Mouse (Mus musculus) c-Kit-positive CD71-positive TER-119-positive erythroid progenitor cells, embryonic 14.5 days (primary cell): ENCODE data around the gene Apoh.

Source experiments
- DNase-seq: peaks from one replicate; pipeline ENCODE4 v3.0.0-alpha.2; 2013; ENCODE audit warnings: low spot score

Apoh gene

DNA sequence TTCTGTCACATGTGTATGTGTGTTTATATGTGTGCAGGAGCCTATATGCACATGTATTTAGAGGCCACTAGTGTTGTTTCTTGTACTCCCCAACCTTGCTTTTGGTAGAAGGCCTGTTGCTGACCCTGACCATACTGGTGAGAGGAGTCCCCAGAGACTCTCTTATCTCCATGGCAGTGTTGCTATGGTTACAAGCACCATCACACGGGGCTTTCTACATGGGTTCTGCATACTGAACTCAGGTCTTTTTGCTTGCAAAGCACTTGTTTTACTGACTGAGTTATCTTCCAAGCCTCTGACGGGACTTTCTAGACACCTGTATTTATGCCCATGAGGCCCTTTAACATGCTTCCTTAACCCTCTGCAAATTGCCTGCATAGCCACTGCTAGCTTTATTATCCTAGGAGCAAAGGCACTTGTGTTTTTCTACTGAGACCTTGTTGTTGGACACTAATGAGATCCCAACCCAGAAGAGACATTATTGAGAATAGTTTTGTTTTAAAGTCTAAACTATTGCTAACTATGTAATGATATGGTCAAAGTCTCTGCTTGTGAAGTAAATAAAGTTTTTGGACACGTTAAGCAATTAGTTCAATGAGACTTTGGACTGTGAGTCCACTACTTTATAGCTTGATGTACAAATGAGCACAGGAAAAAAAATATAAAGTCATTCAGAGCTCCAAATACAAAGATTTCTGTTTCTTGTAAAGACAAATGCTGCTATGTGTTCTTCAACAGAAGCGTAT lies 41.9 kb downstream of the Apoh start:
- no peak for DNase-seq

DNA sequence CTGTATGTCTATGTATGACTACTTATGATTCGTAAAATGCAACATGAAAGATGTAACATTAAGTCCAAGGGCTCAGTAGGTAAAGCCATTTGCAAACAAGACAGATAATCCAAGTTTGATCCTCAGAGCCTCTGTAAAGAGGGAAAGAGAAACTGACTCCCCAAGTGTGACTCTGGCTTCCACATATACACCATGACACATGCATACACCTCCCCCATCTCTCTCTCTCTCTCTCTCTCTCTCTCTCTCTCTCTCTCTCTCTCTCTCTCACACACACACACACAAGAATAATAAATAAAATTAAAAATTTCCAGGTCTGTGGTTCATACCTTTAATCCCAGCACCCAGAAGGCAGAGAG lies 42.5 kb downstream of the Apoh start:
- no peak for DNase-seq

DNA sequence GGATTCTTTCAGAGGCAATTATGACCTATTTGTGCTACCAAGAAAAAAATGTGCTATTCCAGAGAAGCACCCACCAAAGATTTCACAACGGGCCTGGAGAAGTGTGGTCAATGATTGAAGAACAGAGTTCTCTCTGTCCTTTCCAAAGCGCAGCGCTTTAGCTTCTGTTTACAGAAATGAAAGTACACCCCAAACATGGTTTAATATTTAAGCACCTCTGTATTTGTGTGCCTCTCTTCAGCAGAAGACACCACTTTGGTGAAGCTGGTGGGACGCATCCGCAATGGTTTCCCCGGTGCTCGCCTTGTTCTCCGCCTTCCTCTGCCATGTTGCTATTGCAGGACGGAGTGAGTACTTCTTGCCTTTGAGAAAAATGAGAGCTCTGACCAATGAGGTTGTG lies 51.9 kb downstream of the Apoh start:
- DNase-seq, result no peak

DNA sequence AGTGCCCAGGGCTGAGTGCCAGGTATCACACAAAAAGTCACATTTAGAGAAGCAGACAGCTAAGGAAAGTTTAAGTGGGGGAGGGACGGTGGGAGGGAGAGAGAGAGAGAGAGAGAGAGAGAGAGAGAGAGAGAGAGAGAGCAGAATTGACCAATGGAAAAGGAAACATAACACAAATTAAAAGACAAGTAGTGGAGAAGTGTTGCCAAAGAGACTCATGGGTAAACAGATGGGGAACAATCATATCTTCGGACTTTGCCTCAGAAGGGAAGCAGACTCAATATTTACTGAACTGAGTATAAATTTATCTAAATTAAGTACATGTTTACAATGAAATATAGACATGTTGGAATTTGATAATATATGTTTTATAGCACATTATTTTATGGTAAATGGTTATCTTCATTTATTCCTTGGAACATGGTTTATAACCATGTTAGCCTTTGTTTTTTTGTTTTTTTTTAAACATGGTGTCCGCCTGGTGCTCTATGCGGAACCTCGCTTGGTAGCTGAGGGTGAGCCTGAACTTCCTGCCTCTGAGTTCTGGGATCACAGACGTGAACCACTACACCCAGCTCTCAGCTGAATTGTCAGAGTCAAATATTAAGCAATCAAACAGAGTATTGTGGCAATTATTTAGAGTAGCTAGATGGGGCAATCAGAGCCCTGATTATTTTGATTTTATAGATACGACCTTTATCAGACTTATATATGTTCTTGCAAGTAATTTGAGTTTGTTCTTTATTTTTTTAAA lies 53.1 kb downstream of the Apoh start:
- no peak for DNase-seq

DNA sequence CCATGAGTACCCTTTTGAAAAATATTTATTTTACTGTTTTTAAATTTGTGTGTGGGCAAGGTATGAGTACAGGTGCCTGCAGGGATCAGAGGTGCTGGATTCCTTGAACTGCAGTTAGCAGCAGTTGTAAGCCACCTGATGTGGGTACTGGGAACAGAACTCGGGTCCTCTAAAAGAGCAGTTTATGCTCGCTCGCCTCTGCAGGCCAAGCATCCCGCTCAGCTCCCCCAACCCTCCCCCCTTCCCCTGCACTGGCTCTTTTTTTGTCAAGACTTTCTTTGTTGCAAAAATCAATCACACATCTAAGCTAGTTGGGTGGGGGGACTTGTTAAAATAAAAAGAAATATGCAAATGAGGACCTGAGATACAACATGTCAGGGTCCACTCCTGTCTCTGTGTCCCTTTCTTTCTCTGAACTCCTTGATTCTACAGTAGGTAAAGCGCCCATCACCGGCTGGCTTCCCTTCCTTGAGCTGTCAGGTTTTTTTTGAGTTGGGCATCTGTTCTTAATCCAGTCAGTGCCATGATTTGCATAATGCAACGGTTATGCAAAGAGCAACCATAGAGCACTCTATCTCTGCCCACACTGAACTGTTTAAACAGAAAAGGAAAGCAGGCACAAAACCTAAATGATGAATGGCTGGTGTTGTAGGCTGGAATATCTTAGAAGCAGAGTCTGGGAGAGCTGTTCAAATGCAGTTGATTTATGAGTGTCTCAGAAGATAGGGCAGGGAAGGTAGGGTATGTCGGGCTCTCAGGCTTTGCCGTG lies 66.9 kb downstream of the Apoh start:
- no peak for DNase-seq

DNA sequence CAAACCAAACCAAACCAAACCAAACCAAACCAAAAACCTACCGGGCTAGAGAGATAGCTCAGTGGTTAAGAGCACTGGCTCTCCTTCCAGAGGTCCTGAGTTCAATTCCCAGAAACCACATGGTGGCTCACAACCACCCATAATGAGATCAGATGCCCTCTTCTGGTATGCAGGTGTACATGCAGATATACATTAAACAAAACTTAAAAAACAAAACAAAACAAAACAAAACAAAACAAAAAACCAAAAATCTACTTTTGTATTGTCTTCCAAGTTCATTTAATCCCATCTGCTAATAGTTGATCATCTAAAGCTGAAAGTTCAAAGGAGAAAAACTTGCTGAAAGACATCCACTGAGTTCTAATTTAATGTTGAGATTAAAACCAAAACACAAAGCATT lies 73.2 kb downstream of the Apoh start:
- DNase-seq, result no peak

DNA sequence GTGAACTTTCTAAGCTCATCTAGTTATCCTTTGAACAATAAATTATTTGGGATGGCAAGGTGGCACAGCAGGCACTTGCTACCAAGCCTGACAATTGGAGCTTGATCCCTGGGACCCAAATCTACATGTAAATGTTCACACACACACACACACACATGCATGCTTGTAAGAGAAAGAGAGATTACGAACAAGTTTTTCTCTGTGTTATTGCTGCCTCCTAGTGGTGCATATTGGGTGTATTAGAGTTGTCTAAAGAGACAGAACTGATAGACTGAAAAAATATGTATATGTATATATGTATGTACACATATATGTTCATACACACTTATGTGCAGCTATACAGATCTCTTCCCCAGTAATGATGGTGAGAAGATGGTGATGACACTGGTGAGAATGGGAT lies 75.4 kb downstream of the Apoh start:
- DNase-seq, result peak; percentile 14

DNA sequence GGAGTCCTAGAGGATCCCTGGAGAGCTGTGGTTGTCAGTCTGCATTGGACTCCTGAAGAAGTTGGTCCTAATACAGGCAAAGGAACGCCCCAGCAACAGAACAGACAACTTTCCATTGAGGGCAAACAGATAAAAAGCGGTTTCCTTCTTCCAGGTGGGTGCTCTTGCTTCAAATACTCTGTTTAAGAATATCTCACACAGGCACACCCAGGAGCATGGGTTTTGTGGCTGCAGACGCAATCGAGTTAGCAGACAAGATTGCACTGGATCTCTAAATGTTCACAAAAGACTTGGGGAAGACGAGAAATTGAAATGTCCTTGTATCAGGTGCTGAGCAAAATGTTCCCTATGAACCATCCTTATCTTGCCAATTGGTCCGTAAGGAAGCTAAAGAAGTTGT lies 76.1 kb downstream of the Apoh start:
- DNase-seq, result no peak

DNA sequence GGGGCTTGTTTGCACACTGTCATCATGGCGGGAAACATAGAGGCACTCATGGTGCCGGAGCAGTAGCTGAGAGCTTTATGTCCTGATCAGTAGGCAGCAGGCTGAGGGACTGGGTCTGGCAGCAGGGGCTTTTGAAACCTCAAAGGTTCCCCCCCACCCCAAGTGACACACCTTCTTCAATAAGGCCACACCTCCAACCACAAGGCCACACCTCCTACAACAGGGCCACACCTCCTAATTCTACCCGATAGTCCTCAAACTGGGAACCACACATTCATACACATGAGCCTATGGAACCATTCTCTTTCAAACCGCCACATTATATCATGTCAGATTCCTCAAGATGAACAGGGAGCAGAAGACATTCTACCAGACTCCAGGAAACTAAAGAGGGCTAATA lies 77.6 kb downstream of the Apoh start:
- DNase-seq, result no peak

DNA sequence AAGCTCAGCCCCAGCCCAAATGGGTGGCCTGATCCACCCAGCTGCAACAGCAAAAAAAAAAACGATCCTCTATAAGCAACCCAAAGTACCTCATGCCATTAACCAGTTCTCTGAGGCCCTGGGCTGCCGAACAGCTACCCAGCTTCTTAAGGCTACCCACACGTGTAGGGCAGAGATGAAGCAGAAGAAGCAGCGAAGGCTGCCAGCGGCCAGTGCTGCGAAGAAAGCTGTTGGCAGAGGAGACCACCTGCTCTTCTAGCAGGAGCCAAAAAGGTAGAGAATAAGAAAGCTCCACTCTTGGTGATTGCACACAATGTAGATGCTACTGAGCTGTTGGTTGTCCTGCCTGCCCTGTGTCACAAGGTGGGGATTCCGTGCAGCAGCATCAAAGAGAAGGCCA lies 80.1 kb downstream of the Apoh start:
- no peak for DNase-seq

DNA sequence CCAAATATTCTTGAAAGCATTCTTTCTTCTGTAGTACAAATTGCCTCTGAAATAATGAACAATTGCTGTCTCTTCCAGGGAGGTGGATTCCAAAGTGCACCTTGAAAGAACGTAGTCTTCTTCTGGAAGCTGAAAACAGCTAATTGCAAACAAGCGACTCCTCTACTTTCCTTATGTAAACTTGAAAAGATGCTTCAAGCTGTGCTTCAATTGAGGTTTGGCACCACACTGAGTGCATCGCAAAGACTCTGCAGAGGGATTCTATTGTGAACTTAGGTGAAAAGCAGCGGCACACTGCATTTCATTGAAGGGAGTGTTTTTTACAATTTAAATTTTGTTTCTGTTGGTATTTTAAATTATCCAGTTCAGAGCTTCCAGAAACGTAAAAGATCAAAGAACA lies 81.0 kb downstream of the Apoh start:
- DNase-seq, result no peak

DNA sequence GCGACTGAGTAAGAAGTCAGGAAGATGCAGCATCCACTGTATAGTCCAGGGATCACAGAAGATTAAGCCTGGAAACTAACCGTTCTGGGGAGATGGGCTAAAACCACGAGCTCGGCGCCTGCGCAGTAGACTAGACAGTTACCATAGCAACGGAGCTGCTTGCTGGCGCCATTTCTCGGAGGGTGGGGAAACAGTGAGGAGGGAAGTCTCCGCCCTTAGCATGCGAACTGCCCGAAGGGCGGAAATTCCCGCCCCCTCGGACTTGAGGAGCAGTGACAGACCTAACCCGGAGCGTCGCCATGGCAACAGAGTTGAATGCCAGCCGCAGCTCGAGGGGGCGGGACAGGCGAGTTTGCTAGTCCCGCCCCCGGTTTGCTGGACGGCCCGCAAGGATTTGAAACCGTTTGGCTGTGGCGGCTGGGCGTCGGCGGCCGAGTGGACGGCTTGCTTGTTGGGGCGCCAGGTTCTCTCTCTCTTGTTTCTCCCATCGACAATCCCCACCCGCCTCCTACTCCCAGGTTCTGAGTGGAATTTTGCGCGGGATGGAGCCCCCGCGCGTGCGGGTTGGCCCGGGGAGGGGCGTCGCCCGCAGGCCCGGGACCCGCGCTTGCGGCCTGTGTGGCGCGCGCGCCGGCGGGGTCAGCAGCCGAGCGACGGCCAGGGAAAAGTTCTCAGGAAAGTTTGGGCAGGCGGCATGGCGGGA lies 81.9 kb downstream of the Apoh start, which contains the start of gene Cep112:
TSS of gene Cep112 (plus strand) at position 304 of the 703 bp plus-strand sequence.
- DNase-seq, result peak; percentile 82

DNA sequence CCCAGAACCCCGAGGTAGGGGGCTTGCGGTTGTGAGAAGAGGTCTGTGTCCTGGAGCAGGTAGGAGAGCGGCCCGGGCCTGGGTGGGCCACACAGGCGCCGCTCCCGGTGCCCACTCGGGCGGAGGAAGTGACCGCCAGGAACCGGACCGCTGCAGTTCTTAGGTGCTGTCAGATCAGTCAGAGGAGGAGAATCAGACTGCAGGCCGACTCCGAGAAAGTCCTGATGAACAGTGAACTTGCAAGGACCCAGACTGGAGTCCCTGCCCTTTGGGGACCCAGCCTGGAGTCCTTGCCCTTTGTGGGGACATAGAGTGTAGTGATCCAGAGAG lies 82.4 kb downstream of the Apoh start:
- DNase-seq, result no peak

DNA sequence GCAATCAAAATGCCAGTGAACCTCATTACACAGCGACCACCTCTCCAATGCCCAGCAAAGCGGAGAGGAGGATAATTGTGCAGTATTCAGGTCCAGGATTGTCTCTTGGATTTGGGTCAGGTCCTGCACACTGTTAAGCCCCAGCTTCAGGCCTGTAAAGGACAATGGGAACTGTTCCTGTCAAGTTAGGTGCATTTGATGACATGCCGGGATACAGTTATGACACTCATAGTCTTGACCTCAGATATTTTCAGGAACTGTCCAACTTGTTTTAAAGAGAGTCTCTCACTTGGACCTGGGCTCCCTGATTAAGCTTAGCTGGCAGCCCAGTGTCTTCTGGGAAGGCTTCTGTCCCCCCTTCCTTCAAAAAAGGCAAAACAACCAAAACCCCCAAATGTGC lies 82.9 kb downstream of the Apoh start:
- no peak for DNase-seq

DNA sequence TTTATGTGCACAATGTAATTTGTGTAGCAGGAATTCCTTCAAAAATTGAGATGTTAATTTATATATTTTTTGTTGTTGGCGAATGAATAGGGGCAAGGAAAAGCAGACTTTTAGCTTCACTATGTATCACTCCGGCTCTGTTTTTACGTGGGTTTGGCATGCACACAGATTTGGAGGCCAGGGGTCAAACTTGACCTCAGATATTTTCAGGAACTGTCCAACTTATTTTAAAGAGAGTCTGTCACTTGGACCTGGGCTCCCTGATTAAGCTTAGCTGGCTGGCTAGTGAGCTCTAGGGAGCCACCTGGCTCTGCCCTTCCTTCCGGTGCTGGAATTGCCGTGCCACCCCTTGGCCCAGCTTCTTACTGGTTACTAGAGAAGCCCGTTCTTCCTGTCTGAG lies 84.0 kb downstream of the Apoh start:
- DNase-seq, result no peak

DNA sequence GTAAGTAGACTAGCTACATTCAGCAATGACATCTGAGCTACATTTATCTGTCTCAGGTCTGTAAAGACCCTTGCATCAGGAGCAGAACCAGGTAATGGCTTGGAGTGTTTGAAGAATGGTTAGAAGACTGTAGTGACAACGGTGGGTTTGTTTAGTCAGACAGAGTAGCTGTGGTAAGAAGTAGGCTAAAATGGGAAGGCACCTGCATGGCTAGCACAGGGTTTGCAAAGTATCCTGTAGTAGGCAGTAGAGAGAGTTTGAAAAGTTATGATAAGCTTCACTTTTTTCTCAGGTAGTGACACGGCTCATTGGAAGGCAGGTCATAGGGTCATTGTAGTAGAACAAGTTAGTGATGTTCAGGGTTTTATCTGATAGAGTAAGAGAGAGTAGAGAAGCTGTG lies 85.9 kb downstream of the Apoh start:
- no peak for DNase-seq

DNA sequence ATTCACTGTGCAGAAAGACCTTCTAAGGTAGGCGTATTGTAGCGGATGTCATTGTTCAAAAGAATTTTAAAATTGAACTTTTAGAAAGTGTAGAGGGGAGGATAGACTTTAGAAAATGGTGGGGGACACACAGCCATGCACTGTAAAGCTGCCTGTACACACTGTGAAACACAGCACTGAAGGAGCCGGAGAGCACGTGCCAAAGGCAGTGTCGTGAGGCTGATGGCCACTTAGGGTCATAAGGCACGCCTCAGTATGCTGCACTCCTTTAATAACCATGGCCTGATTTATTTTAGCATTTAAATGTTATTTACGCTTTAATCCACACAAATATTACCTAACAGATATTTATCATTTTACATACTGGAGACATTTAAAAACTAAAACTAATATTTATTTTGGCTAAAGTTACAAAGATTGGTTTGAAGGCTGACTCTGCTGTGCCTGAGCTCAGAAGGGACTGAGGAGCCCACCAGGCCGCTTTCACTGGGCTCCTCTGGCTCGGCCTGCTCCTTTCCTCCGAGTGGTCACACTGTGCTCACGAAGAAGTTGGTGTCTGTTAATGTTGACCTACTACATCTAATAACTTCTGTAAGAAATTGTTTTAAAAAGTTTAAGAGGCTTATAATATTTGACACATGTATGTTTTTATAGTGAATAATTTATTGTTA lies 100.9 kb downstream of the Apoh start:
- no peak for DNase-seq

DNA sequence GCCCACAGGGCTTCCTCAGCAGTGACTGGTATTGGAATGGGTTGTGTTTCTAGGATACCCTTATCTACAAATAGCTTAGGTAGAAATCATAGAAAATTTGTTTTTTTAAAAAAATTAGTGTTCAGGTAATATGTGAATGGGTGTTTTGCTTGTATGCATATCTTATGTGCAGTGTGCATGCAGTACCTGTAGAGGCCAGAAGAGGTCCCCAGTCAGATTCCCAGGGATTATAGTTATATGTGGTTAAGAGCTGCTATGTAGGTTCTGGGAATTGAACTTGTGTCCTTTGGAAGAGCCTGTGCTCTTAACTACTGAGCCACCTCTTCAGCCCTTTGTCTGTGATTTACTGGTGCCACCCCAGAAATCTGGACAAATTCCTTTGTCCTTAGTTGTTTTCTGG lies 104.0 kb downstream of the Apoh start:
- peak; percentile 16 for DNase-seq

DNA sequence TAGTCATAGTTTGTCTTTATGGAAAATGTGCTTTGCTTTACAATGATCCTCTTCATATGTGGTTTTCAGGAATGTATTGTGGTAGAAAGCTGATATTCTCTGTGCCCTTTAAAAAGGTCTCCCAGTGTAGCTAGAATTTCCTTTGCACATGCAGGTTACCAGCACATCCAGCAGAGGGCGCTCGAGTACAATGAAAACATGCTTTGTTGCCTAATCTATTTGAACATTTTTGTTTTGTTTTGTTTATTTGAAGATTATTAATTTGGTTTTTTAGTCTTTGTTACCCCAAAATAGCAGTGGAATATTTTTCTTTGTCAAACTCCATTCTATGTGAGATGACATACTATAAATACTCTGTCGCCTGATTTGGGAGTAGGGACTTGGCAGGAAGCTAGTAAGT lies 106.7 kb downstream of the Apoh start:
- peak; percentile 54 for DNase-seq

DNA sequence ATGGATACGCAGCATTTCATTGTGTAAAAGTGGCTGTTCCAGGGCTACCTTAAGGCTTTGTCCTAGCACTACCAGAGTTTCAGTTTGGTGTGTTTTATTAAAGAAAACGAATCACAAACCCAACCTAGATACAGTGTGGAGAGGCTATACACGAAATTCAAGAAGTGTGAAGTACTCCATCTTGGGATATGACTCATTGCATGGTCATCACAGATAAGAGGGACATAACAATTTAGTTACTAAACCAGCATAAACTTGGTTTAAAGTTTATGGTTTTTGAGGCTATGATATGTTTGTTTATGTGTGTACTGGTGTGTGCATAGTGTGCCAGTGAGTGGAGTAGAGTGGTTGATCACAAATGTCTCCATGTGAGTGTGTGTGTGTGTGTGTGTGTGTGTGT lies 116.4 kb downstream of the Apoh start:
- DNase-seq, result no peak
